Mouse (Mus musculus): ENCODE measurements around the gene Mybpc1. TPM values are rescaled to one million over a fixed set of nuclear protein-coding genes. Genes with fewer than 3 reads are reported as not detected.

Gene Mybpc1
- polyA plus RNA-seq, 1 experiment: not detected

GRCm38 (mm10) chr10:88552738-88553137 lies 52.2 kb downstream of the Mybpc1 start:
- H3K79me3 ChIP-seq (ENCODE audit: low read depth): no peaks in the 10 kb centered on the region
- no peak for TF ChIP-seq USF1 (IDR thresholded peaks at IDR 0.05; ENCODE audit: low read depth)
- TF ChIP-seq MAX (IDR thresholded peaks at IDR 0.05): no peak
- TF ChIP-seq CTCF (IDR thresholded peaks at IDR 0.05; ENCODE audit: control insufficient read depth, insufficient read depth, insufficient read length): no peak
- no peak for TF ChIP-seq CEBPB (IDR thresholded peaks at IDR 0.05; ENCODE audit: low read depth)
- no peak for TF ChIP-seq MYOG (IDR thresholded peaks at IDR 0.05; ENCODE audit: control insufficient read depth, extremely low read depth, insufficient read length)
- no peak overlapping the region for H3ac ChIP-seq (ENCODE audit: control insufficient read depth, insufficient read length, low read depth)
- no peak overlapping the region for H3K4me3 ChIP-seq (ENCODE audit: insufficient read depth, poor library complexity, severe bottlenecking)
- no peaks in the 10 kb centered on the region for H3K27me3 ChIP-seq (ENCODE audit: control insufficient read depth, insufficient read depth, insufficient read length)
- H3K36me3 ChIP-seq (ENCODE audit: control insufficient read depth, insufficient read depth): no peaks in the 10 kb centered on the region
- H3K79me2 ChIP-seq (ENCODE audit: control insufficient read depth, insufficient read depth): no peaks in the 10 kb centered on the region

- H3K36me3 ChIP-seq (ENCODE audit: control insufficient read depth, insufficient read depth): no peaks in the 10 kb centered on the region
- no peak overlapping the region for H3K4me3 ChIP-seq (ENCODE audit: insufficient read depth, poor library complexity, severe bottlenecking)
- no peak for TF ChIP-seq USF1 (IDR thresholded peaks at IDR 0.05; ENCODE audit: low read depth)
- no peak for TF ChIP-seq CTCF (IDR thresholded peaks at IDR 0.05; ENCODE audit: control insufficient read depth, insufficient read depth, insufficient read length)
- no peak for TF ChIP-seq MYOD1 (IDR thresholded peaks at IDR 0.05; ENCODE audit: control insufficient read depth, insufficient read length, low read depth)
- no peak for TF ChIP-seq FOSL1 (IDR thresholded peaks at IDR 0.05; ENCODE audit: insufficient read depth, low read length, poor library complexity, severe bottlenecking)
- TF ChIP-seq CEBPB (IDR thresholded peaks at IDR 0.05; ENCODE audit: low read depth): no peak
- TF ChIP-seq MYOG (IDR thresholded peaks at IDR 0.05; ENCODE audit: control insufficient read depth, extremely low read depth, insufficient read length): no peak
- TF ChIP-seq MAX (IDR thresholded peaks at IDR 0.05): no peak
Measured at GRCm38 (mm10) chr10:88550225-88550624, 54.7 kb downstream of the Mybpc1 start.

GRCm38 (mm10) chr10:88547635-88548034 lies 57.3 kb downstream of the Mybpc1 start:
- Histone ChIP-seq H3K27me3 (ENCODE audit: control insufficient read depth, insufficient read depth, insufficient read length) (no peaks in the 10 kb centered on the region), H3ac (ENCODE audit: control insufficient read depth, insufficient read length, low read depth) (no peak overlapping the region), H3K79me2 (ENCODE audit: control insufficient read depth, insufficient read depth) (no peaks in the 10 kb centered on the region), H3K36me3 (ENCODE audit: control insufficient read depth, insufficient read depth) (no peaks in the 10 kb centered on the region), H3K4me3 (ENCODE audit: insufficient read depth, poor library complexity, severe bottlenecking) (no peak overlapping the region), H3K79me3 (ENCODE audit: low read depth) (no peaks in the 10 kb centered on the region)
- TF ChIP-seq FOSL1 (IDR thresholded peaks at IDR 0.05; ENCODE audit: insufficient read depth, low read length, poor library complexity, severe bottlenecking) (no peak), CTCF (IDR thresholded peaks at IDR 0.05; ENCODE audit: control insufficient read depth, insufficient read depth, insufficient read length) (no peak), MYOG (IDR thresholded peaks at IDR 0.05; ENCODE audit: control insufficient read depth, extremely low read depth, insufficient read length) (no peak), CEBPB (IDR thresholded peaks at IDR 0.05; ENCODE audit: low read depth) (no peak), MYOD1 (IDR thresholded peaks at IDR 0.05; ENCODE audit: control insufficient read depth, insufficient read length, low read depth) (no peak), USF1 (IDR thresholded peaks at IDR 0.05; ENCODE audit: low read depth) (no peak), MAX (IDR thresholded peaks at IDR 0.05) (no peak)

More at GRCm38 (mm10) chr10:88550225-88550624, 54.7 kb downstream of the Mybpc1 start:
- Histone ChIP-seq H3K79me3 (ENCODE audit: low read depth) (no peaks in the 10 kb centered on the region), H3K27me3 (ENCODE audit: control insufficient read depth, insufficient read depth, insufficient read length) (no peaks in the 10 kb centered on the region), H3K79me2 (ENCODE audit: control insufficient read depth, insufficient read depth) (no peaks in the 10 kb centered on the region), H3ac (ENCODE audit: control insufficient read depth, insufficient read length, low read depth) (no peak overlapping the region)

- Histone ChIP-seq H3K36me3 (ENCODE audit: control insufficient read depth, insufficient read depth) (no peaks in the 10 kb centered on the region), H3ac (ENCODE audit: control insufficient read depth, insufficient read length, low read depth) (no peak overlapping the region), H3K27me3 (ENCODE audit: control insufficient read depth, insufficient read depth, insufficient read length) (no peaks in the 10 kb centered on the region), H3K79me3 (ENCODE audit: low read depth) (no peaks in the 10 kb centered on the region), H3K4me3 (ENCODE audit: insufficient read depth, poor library complexity, severe bottlenecking) (no peak overlapping the region), H3K79me2 (ENCODE audit: control insufficient read depth, insufficient read depth) (no peaks in the 10 kb centered on the region)
- TF ChIP-seq CTCF (IDR thresholded peaks at IDR 0.05; ENCODE audit: control insufficient read depth, insufficient read depth, insufficient read length): no peak
- no peak for TF ChIP-seq MYOD1 (IDR thresholded peaks at IDR 0.05; ENCODE audit: control insufficient read depth, insufficient read length, low read depth)
- no peak for TF ChIP-seq MYOG (IDR thresholded peaks at IDR 0.05; ENCODE audit: control insufficient read depth, extremely low read depth, insufficient read length)
Measured at GRCm38 (mm10) chr10:88530631-88531030, 74.3 kb downstream of the Mybpc1 start.

- Histone ChIP-seq H3K36me3 (ENCODE audit: control insufficient read depth, insufficient read depth) (no peaks in the 10 kb centered on the region), H3K79me2 (ENCODE audit: control insufficient read depth, insufficient read depth) (no peaks in the 10 kb centered on the region), H3ac (ENCODE audit: control insufficient read depth, insufficient read length, low read depth) (no peak overlapping the region), H3K79me3 (ENCODE audit: low read depth) (no peaks in the 10 kb centered on the region), H3K27me3 (ENCODE audit: control insufficient read depth, insufficient read depth, insufficient read length) (no peaks in the 10 kb centered on the region), H3K4me3 (ENCODE audit: insufficient read depth, poor library complexity, severe bottlenecking) (no peak overlapping the region)
- no peak for TF ChIP-seq MYOD1 (IDR thresholded peaks at IDR 0.05; ENCODE audit: control insufficient read depth, insufficient read length, low read depth)
- TF ChIP-seq MYOG (IDR thresholded peaks at IDR 0.05; ENCODE audit: control insufficient read depth, extremely low read depth, insufficient read length): no peak
- TF ChIP-seq USF1 (IDR thresholded peaks at IDR 0.05; ENCODE audit: low read depth): no peak
- no peak for TF ChIP-seq MAX (IDR thresholded peaks at IDR 0.05)
- TF ChIP-seq CEBPB (IDR thresholded peaks at IDR 0.05; ENCODE audit: low read depth): no peak
Measured at GRCm38 (mm10) chr10:88524016-88524415, 80.9 kb downstream of the Mybpc1 start.

- Histone ChIP-seq H3K79me2 (ENCODE audit: control insufficient read depth, insufficient read depth) (no peaks in the 10 kb centered on the region), H3K79me3 (ENCODE audit: low read depth) (no peaks in the 10 kb centered on the region), H3K36me3 (ENCODE audit: control insufficient read depth, insufficient read depth) (no peaks in the 10 kb centered on the region), H3ac (ENCODE audit: control insufficient read depth, insufficient read length, low read depth) (no peak overlapping the region), H3K27me3 (ENCODE audit: control insufficient read depth, insufficient read depth, insufficient read length) (no peaks in the 10 kb centered on the region), H3K4me3 (ENCODE audit: insufficient read depth, poor library complexity, severe bottlenecking) (no peak overlapping the region)
- TF ChIP-seq MAX (IDR thresholded peaks at IDR 0.05) (no peak), USF1 (IDR thresholded peaks at IDR 0.05; ENCODE audit: low read depth) (no peak), CEBPB (IDR thresholded peaks at IDR 0.05; ENCODE audit: low read depth) (no peak), MYOG (IDR thresholded peaks at IDR 0.05; ENCODE audit: control insufficient read depth, extremely low read depth, insufficient read length) (no peak), CTCF (IDR thresholded peaks at IDR 0.05; ENCODE audit: control insufficient read depth, insufficient read depth, insufficient read length) (no peak), MYOD1 (IDR thresholded peaks at IDR 0.05; ENCODE audit: control insufficient read depth, insufficient read length, low read depth) (no peak), FOSL1 (IDR thresholded peaks at IDR 0.05; ENCODE audit: insufficient read depth, low read length, poor library complexity, severe bottlenecking) (no peak)
Measured at GRCm38 (mm10) chr10:88523212-88523611, 81.7 kb downstream of the Mybpc1 start.

All from C2C12 (cell line).